Mouse (Mus musculus) mouse trophoblast stem cell (cell line): ENCODE measurements at regions not wholly inside any gene's neighbourhood (a gene's known extent, or its start where the extent isn't known, plus 50 kb on each side); places are given as distances from the start of the nearest gene placed in this dataset.
"Not testable (repeated sequence)": the region's sequence is repeated elsewhere in the genome, so short reads cannot be mapped to it uniquely, and the experiment has no call there.

Source experiments
- in situ Hi-C, 2 experiments: fragments of 300-500 bp; cut with MseI, MboI; formaldehyde crosslinking; loops; 2 replicates in 1 of 2; 3 replicates in 1 of 2; pipeline ENCODE4 v1.15.1; 2025

DNA sequence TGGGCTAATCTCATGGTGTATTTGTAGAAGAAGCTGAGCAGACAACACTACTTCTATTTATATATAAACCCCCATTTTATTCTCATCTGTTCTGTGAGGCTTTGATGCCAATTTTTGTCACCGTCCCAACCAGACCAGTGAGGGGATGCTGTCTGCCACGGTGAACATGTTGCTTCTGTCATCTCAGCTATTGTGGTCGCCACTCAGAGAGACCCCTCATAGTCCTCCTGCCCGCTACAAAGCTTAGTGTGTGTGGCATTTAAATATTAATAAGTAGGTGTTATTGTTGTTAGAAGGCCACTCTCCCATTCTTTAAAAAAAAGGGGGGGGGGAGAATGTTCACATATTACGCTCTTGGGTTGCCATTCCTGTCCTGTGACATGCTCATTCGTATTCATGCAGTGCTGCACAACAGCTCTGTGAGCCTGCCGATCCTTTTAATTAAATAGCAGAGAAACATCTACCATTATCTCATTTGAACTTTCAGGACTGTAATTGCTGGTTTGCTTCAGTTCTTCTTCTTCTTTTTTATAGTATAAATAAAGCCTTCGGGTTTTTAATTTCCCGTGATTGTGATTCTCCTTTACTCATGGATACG lies 161.4 kb downstream of the Enc1 start:
- in situ Hi-C loops, result no loop called here

DNA sequence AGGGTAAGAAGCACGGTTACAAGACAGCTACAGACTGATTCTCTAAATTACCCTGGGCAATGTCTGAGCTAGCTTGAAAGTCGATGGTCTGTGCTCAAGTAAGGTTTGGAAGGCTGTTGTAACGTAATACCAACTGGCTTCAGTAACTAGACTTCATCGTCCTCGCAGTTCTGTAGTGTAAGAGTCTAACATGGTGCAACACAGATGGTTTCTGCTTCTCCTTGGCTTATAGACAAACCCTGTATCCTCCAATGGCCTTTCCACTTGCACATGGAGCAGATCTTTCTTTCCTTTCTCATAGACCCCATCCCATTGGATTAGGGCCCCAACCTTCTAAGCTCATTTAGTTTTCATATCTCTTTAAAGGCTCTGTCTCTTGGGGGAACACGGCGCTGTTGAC lies 160.7 kb downstream of the Enc1 start:
- in situ Hi-C loops, result no loop called here

DNA sequence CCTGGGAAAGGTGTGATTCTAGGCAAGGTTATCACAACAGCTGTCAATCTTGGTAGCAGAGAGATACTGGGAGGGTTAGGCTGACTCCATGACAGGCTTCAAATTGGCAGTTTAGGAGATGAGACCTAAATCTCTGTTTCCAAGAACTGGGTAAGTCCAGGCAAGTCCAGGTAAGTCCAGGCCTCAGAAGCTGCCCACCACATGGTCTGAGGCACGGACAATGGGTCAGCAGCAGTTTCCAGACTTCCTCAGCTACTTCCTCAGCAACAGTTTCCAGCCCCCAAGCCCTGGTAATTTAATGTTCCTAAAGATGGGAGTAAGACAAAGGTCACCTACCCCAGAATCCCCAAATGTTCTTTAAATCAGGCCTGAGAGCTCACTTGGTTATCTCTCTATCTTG lies 157.1 kb downstream of the Enc1 start:
- in situ Hi-C loops, result no loop called here

DNA sequence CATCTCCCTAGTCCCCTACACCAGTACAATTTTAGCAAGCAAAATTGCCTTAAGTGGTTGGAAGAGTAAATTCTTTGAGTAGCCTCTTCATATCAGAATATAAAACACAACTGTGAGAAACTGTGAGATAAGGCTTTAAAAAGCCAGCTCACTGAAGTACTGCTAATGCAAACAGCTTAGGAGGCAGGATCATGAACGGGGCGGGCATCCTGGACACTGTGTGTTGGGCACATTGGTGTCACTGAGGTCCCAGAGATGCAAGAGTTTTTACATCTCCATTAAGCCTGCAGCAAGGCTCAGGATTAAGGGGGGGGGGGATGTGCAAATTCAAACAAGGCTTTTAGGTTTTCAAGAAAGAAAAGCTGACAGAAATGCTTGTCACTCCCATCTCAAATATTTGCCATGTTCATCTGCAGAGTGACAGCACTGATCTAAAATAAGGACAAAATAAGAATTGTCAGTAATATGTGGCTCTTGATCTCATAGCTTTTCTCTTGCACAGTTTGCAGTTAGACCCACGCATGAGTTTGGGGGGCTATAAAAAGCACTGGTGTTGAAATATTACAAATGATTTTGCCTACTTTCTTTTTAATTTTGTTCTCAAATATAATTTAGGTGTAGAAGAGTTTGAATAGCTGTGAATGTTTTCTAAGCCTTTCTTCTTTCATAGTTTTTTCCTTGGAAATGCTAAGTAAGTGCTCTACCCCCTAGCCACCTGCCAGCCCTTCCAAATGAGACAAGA lies 156.2 kb downstream of the Enc1 start:
- in situ Hi-C loops, result no loop called here

DNA sequence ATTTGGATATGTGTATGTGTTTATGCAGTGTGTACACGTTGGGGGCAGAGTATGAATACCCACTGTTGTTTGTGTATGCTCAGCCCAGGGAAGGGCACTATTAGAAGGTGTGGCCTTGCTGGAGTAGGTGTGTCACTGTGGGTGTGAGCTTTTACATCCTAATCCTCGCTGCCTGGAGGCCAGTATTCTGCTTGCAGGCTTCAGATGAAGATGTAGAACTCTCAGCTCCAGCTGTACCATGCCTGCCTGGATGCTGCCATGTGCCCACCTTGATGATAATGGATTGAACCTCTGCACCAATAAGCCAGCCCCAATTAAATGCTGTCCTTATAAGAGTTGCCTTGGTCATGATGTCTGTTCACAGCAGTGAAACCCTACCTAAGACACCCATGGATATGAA lies 155.4 kb downstream of the Enc1 start:
- in situ Hi-C loops, result not testable (repeated sequence)

DNA sequence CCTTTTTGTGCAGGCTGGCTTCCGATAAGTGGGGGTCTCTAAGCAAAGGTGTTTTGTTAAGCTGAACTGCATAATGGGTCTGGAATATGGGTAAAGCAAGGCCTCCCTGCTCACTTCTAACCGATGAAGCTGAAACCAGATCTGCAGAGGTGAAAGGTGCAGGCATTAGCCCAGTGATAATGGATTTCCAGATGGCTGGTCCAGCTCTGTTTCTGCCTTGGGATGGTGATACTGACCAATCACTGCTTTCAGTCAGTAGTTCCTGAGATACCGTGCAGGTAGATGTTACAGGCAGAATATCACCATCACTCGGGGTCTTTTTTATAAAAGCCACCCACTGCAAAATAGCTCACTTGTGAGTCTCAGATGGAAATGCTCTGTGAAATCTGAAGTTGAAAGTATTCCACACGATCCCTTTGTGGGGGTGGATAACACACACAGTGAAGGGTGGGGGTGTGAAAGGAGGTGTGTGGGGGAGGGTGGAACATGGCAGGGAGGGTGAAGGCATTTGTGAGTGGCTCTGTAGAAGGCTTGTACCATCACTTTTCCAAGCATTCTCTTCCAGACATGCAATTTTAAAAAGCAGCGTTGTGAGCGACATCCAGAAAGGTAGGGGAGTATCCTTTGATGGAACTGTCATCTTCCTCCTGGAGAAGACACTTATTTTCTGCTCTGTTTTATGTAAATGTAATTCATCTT lies 154.0 kb downstream of the Enc1 start:
- in situ Hi-C loops, result no loop called here

DNA sequence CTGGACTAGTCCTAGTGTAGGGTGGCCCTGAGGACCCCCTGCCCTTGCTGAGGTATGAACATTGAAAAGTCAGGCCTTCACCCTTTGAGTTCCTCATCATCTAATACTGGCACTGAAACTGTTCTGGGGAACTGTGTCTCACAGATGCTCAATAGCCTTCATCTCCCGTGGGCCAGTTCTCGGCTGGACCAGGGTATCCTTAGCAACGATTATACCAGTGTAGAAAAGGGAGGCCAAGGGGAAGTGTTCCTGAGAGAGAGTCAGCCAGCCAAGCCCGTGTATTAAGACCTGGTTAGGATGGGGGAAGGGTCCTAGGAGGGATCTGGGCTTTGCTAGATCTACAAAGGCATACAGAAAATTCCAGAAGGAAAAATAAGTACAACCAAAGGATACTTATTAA lies 153.2 kb downstream of the Enc1 start:
- in situ Hi-C loops, result no loop called here

DNA sequence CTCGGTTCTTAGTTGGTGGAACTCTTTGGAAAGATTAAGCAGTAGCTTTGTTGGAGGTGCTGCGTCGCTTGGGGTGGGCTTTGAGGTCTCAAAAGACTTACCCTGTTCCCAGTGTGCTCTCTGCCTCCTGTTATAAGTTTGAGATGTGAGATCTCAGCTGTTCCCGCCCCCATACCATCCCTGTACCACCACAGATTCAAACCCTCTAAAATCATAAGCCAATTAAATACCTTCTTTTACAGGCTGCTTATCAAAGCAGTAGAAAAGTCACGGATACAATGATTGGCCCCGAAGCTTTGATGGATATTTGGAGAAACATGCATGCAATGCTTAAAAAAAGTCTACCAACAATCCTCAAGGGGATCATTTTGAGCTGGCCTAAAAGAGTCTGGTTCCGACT lies 152.6 kb downstream of the Enc1 start:
- in situ Hi-C loops, result no loop called here

DNA sequence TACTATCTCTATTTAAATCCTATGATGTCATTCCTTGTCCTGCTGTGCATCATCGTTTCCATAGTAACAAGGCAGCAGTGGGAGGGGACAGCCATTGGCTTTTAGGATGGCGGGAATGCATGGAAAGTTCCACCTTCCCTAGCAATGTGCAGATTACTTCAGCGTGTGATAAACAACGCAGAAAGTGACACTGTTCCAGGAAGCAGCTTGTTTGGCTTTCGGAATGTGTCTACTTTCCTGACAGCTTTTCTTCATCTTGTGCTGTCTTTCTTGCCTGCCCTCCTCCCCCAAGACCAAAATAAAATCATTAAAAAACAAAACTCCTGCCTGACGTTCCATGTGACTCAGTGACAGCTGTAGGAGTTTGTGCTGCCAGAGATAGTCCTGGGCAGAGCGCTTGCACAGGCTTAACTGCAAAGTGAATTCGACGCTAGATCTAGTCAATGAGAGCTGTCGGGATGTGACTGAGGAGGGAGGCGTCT lies 149.6 kb downstream of the Enc1 start:
- in situ Hi-C loops, result no loop called here

DNA sequence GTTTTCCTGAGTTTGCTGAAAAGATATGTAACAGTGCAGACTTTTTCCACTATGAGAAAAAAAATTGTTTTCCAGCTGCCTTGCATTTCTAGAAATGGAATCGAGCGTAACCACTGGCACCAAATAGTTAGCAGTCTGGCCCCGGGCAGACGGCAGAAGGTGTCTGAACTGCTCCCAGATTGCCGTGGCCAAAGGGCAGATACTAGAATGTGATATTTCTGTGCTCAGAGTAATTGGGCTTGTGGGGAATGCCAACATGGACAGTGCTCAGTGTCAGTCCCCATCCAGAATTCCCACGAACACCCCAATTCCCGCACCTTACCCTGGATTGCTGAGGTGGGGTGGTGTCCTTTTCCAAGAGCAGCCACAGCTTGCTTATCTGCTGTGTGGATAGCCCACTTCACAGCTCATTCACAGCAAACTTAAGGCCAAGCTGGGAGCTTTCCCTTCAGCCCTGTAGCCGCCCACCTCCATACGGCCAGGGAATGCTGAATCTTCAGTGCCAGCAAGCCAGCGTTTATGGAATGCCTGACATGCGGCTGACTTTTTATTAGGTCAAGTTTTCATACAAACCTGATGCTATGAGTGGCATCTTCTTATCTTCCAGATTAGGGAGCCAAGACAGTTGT lies 148.1 kb downstream of the Enc1 start:
- in situ Hi-C loops, result no loop called here

DNA sequence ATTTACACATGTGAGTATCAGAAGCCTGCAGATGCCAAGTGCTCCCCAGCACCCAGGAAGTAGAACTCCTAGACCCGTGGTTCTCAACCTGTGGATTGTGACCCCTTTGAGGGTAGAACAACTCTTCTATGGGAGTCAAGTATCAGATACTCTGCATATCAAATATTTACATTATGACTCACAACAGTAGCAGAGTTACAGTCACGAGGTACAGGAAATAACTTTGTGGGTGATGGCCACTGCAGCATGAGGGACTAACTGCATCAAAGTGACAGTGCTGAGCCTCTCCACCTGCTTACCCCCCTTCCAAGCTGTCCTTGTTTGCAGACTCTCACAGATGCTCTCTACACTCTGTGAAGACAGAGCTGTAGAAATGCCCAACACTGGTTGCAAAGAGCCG lies 145.6 kb downstream of the Enc1 start:
- in situ Hi-C loops, result no loop called here

DNA sequence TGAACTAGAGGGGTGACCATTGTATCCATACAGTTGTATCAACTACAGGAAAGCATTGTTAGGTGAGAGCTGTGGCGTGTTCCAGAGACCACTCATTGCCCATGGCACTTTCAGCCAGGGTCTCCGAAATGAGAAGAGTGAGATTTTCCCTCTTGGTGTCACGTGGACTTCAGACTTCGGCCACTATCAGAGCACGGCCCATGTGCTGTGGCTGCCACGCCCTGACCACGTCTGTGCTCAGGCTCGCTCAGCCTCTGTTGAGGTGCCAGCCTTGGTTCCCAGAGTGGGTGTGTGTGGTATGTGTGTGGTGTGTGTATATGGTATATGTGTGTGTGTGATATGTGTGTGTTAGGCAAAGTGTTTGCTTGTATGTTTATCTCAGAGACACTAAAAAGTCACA lies 144.6 kb downstream of the Enc1 start:
- in situ Hi-C loops, result no loop called here

DNA sequence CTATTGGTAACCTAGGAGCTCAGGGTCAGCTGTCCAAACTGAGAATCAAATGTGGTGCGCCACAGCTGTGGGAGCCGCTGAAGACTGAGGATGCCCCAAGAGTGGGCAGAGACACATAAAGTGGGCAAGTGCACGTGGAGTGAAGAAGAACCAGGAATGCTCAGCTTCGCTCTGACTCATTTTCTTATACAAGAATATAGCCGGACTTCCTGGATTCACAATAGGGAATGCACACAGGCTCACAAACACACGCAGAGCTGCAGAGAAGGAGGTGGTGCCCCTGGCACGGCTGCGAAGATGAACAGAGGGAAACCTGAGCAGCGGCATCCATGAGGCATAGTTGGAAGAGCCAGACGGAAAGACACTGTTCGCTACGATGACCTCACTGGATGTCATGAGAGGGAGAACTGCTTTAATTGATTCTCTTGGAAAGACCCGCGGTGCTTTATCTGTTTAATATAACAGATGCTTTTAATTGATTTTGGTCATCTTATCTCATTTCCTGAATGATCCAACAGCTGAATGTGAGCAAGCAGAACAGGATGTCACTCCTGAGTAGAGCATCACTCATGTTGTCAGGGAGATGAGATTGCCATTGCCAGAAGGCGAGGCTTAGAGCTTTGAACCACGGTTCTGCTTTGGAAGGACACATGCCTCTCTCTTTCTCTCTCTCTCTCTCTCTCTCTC lies 143.3 kb downstream of the Enc1 start:
- in situ Hi-C loops, result no loop called here

DNA sequence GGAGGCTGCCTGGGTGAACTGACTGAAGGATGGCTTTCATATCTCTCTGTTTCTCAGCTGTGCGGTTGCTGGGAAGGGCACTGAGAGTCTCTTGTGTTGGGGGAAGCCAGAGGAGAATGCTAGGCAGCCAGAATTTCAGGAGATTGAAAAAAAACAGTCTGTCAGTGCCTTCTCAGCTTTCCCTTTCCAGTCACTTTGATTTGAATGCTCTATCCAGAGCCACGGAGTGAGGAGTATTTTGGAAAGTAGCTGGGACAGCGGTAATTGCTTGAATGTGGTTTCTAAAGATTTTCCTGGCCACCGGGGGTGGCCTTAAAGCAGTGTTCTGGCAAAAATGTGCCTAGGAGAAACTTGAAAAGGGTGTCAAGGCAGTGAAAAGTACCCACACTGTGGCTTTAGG lies 142.4 kb downstream of the Enc1 start:
- in situ Hi-C loops, result no loop called here

DNA sequence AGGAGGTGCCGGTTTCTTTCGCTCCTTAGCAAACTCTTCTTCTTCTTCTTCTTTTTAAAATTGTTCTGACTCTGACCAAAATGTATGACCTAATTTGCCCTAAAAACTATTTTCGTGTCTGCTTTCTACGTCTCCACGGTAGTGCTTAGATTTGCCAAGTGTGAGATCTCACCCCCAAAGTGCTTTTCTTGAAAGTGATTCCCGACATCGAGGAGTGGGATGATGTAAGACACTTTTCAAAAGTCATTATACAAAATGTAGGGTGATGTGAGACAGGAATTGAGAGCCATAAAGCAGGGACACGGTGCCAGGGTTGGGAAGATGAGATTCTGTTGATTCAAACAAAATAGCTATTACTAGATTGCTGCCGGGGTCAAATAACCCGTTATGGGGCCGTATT lies 139.5 kb downstream of the Enc1 start:
- in situ Hi-C loops, result no loop called here

DNA sequence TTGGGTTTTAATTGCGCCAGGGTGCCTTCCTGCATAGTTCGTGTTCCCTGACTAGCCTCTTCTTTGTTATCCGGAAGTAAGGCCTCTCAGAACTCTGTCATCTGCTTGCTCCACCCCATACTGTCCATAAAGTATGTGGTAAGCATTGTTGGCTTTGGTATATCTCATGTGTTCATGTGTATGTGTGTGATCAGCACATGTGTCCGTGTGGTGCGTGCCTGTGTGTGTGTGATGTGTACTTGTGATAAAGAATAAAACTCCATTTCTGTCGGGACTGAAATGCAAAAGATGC lies 135.3 kb downstream of the Enc1 start:
- in situ Hi-C loops, result no loop called here

DNA sequence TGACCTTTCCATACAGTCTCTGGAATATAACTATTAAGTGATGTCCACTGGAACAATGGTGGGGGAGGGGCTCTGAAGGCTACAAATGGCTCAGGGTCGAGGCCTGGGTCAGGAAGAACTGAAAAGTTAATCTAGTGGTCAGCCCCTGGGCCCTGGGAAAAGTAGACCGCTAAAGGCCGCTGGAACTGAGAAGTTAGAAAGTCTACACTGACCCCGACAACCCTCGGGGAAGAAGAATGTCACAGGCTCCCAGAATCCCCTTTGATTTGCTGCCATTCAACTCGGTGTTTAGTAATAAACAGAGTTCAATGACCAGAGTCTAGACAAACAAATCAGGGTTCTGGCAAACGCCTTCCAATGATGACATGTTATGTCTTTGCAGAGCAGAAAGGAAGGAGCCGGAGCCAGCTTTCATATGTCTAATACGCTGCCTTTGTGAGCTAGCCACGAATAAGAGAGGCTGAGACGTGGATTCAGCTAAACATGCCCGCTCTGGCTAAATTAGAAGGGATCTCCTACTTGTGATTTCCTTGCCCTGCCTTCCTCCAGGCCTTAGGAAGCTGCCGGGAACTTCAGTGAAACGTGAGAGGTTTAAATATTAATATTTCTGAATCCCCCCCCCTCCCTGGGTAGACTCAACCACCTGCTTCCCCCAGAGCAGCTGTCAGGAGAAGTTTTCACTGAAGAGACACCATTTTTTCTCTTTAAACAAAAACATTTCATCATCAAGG lies 134.8 kb downstream of the Enc1 start:
- in situ Hi-C loops, result no loop called here

DNA sequence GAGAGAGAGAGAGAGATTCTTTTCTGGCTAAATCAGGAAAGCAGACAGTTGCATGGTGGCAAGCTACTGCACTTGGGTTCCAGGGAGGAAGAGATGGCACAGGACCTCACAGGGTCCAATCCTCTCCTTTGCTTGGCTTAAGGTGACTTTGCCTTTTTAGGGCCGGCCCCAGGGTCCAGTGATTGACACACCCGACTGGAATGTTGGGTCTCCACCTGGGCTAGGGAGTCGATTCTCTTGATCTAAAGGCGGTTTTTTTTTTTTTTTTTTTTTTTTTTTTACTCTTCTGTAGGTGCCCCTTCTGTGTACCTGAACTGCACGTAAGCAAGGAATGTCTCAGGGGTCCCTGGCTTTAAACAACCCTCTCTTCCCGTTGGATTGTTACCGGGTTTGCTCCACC lies 131.4 kb downstream of the Enc1 start:
- in situ Hi-C loops, result no loop called here

DNA sequence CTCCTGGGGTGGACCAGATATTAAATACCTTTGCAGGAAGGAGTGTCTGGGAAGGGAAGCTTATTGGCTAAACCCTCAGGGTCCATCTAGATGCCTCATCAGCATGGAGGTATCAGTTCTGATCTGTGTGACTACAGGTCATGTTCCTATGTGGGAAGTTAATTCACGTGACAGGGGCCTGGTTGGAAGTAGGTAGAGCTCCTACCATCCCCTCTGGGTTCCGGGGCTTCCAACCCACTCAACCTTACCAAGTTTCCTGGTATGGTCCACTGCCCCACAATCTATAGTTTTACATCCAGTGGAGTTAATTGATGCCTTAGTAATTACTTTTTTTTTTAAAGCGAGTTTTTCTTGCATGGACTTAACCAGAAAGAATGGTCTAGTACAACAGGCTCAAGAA lies 130.3 kb downstream of the Enc1 start:
- in situ Hi-C loops, result no loop called here

DNA sequence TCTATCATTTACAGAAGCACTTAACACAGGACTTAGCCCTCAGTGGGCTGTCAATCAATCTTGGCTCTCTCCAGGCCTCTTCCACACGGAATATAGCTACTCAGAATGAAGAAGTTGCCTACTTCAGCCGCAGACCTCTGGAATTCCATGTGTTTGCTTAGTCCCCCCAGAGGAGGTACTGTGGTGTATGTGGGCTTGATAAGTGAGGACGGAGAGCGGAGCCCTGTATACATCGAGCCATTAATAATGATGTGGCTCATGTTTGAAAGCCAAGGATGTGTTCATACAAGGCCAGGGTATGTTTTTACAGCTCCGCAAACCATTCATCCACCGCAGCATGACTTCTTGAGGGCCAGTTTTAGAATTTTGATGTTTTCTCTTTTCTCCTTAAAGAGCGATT lies 125.8 kb downstream of the Enc1 start:
- in situ Hi-C loops, result no loop called here

DNA sequence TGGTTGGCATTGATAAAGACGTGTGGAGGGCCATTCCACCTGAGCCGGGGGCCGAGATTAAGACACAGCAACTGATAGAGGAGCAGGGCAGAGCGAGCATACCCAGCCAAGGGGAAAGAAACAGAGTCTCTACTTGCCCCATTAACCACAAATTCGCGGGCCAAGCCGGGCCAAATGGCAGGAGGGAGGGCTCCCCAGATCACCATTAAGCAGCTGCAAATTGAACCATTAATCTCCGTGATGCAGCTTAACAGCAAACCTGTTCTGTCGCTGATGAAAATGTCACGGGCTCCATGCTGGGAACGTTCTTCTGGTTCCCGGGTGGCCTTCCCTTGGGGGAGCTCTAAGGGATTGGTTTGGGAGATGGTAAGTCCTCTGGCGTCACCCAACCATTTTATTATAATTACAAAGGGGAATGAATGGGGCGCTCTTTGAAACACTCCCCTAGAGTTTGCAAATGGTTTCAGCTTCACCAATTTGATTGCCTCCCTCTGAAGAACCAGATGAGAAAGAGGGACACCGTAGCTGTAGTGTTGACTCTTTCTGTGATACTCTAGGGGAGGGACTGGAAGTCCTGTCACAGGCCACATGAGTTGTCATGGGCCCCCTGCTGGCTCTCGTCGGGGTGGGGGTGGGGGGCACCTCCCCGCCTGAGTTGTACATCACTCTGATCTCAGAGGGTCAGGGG lies 124.8 kb downstream of the Enc1 start:
- in situ Hi-C loops, result no loop called here
